Mouse (Mus musculus) lung, embryonic 15.5 days (tissue): ENCODE data around the gene Hspa2. TPM values are rescaled to one million over a fixed set of nuclear protein-coding genes. Genes with fewer than 3 reads are reported as not detected.
A peak's percentile ranks its signal among the peaks of the same experiment; 100 is the strongest.

Experiments
- ATAC-seq: fragments of 200-750 bp; cut with Nextera tagmentation; 2 replicates; pipeline ENCODE4 v1.8.0; 2017; ENCODE audit warnings: moderate number of reproducible peaks, borderline replicate concordance; ENCODE audit not compliant: low FRiP score, low TSS enrichment; ENCODE audit errors: extremely low read depth
- H3K27ac ChIP-seq: fragments of 300-500 bp; sonication (generic); 2 replicates; pipeline ENCODE4 v1.5.1; 2015; ENCODE audit warnings: moderate library complexity, mild to moderate bottlenecking, inconsistent platforms
- H3K27me3 ChIP-seq: fragments of 300-500 bp; sonication (generic); 2 replicates; pipeline ENCODE4 v1.6.1; 2015; ENCODE audit warnings: inconsistent platforms
- H3K36me3 ChIP-seq: fragments of 300-500 bp; sonication (generic); 2 replicates; pipeline ENCODE4 v1.6.1; 2015; ENCODE audit warnings: inconsistent platforms
- H3K4me1 ChIP-seq: fragments of 300-500 bp; sonication (generic); 2 replicates; pipeline ENCODE4 v1.6.1; 2015; ENCODE audit warnings: inconsistent platforms
- H3K4me2 ChIP-seq: fragments of 300-500 bp; sonication (generic); 2 replicates; pipeline ENCODE4 v1.6.1; 2015; ENCODE audit warnings: inconsistent platforms, mild to moderate bottlenecking, moderate library complexity
- H3K4me3 ChIP-seq: fragments of 300-500 bp; sonication (generic); 2 replicates; pipeline ENCODE4 v1.5.1; 2015; ENCODE audit warnings: mild to moderate bottlenecking, inconsistent platforms
- H3K9ac ChIP-seq: fragments of 300-500 bp; sonication (generic); 2 replicates; pipeline ENCODE4 v1.6.1; 2015; ENCODE audit warnings: inconsistent platforms
- H3K9me3 ChIP-seq: fragments of 300-500 bp; sonication (generic); 2 replicates; pipeline ENCODE4 v1.6.1; 2016; ENCODE audit warnings: inconsistent platforms
- WGBS: fragments of 180-500 bp; shearing (Covaris S2); methylation state at CpG from one replicate; pipeline ENCODE4 v1.1.7; 2015; 5-methylcytosine and 5-hydroxymethylcytosine counted together
- polyA plus RNA-seq: library from polyadenylated mRNA; unstranded; fragments of >200 nt; fragmentation: Nextera tagmentation; extraction: Ambion mirVana; gene quantifications from 2 replicates; pipeline ENCODE4 v1.2.1, GENCODE M21; 2015

Gene Hspa2
- polyA plus RNA-seq = 8.5 and 10.5 TPM in 2 replicates

DNA sequence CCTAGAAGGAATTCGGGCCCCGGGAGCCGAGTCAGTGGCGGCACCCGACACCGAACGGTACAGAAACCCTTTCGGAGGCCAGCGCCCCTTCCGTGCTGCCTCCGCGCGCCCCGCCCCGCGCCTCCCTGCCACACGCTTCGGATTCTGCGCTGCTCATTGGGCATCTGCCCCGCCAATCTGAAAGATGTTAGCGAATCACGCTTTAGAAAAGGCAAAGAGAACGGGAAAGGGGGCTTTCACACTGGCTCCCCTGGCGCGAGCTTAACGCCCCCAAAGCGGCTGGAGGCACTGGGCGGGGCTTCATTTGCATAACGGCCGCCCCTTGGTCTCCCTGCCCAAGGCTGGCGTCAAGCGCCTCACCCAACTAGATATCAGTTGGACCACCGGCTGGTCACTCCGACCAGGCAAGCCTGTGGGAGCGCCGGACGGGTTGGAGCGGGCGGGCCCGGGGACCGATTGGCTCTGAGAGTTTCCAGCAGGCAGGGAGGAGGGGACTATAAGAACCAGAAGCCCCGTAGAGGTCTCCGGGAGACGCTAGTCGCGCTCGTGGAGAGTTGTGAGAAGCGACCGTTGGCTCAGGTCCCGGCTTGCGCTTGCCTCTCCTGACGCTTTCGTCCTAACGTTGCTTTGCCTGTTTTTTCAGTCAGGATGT, at the start of gene Hspa2:
TSS of gene Hspa2 (plus strand) at position 291 of the 652 bp plus-strand sequence.
- 0% methylated on average over 54 of the region's 54 CpGs for WGBS
- Histone ChIP-seq H3K9ac (peak within 1 kb of the TSS; percentile 65), H3K9me3 (no peaks in the 10 kb centered on the region), H3K27ac (peak within 1 kb of the TSS; percentile 94), H3K4me2 (peak within 1 kb of the TSS; percentile 87), H3K4me1 (peaks cover 30% of the 10 kb centered on the region), H3K27me3 (peaks cover 33% of the 10 kb centered on the region), H3K4me3 (peak within 1 kb of the TSS; percentile 61), H3K36me3 (no peaks in the 10 kb centered on the region)
- peak; percentile 98 for ATAC-seq

DNA sequence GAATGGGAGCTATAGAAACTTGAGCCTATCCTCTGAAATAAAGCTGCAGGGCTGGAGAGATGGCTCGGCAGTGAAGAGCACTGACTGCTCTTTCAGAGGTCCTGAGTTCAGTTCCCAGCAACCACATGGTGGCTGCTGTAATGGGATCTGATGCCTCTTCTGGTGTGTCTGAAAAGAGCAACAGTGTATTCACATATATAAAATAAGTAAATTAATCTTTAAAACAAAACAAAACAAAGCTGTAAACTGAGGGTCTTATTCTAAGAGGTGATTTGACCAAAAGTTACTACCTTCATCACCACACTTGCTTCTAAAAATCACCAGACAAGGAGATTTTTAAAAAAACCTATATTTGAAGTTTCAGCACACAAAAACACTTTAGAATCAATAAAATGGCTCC, 43.1 kb upstream of the Hspa2 start:
- Histone ChIP-seq H3K4me1 (0 out of 2 replicates have a peak, but pooled peaks cover 2% of the 10 kb centered on the region), H3K4me2 (no peak overlapping the region), H3K9ac (no peak overlapping the region), H3K27me3 (no peaks in the 10 kb centered on the region), H3K27ac (no peak overlapping the region), H3K9me3 (no peaks in the 10 kb centered on the region), H3K36me3 (no peaks in the 10 kb centered on the region), H3K4me3 (no peak overlapping the region)
- 84% methylated on average over 1 of the region's 1 CpGs for WGBS
- no peak for ATAC-seq

DNA sequence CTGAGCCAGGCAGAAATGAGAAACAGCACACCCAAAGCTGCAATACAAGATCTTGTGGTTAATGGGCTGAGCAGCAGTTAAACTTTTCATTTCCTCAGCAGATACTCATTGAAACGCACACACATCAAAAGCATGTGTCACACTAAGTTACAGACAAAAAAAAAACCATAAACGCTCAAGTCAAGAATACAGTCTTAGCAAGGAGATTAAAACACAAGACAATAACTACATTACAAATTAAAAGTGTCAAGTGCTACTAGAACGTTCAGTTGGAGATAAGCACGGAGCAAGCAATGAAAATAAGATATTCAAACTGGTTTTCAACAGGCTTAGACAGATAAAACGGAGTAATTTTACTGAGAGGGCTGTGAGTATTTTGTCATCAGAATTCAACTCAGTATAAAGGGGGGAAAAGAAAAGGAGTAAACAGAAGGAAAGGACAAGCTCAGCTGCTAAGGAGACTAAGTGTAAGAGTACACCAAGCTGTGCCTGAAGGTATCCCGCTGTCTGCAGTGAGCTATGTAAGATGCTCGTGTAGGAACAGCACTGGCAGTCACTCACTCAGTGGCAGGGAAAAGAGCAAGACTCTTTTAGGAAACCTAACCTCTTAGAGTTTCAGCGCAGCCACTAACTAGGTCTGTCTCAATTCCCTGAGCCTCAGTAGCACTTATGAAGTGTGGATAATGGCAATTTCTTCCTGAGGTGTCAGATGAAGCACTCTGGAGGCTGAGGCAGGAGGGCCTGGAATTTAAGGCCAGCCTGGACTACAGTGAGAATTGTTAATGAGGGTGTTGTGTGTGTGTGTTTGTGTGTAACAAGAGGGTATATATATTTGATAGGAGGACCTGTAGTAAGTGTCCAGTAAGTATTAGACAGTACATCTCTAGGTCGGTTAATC, 42.3 kb upstream of the Hspa2 start:
- ATAC-seq = no peak
- Histone ChIP-seq H3K36me3 (no peaks in the 10 kb centered on the region), H3K9me3 (no peaks in the 10 kb centered on the region), H3K4me1 (0 out of 2 replicates have a peak, but pooled peaks cover 5% of the 10 kb centered on the region), H3K27me3 (no peaks in the 10 kb centered on the region), H3K4me2 (no peak overlapping the region), H3K27ac (no peak overlapping the region), H3K4me3 (no peak overlapping the region), H3K9ac (no peak overlapping the region)
- WGBS = 55% methylated on average over 9 of the region's 9 CpGs

DNA sequence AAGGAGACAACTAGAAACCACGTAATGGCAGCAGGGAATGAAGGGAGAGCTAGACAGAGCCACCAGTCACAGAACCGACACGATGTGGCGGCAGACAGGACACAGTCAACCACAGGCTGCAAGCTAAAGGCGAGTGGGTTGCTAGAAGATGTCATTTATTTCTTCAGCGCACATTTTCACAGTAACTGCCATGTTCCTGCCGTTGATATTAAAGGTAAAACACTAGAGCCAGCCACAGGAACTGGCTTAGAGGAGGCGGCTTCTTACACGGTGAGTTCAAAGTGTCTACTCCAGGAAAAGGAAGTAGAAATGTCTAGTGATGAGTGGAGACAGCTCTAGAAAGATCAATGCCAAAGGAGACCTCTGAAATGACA, 41.7 kb upstream of the Hspa2 start:
- Histone ChIP-seq H3K4me1 (peaks cover 9% of the 10 kb centered on the region), H3K4me3 (no peak overlapping the region), H3K27me3 (no peaks in the 10 kb centered on the region), H3K9me3 (no peaks in the 10 kb centered on the region), H3K27ac (no peak overlapping the region), H3K9ac (no peak overlapping the region), H3K36me3 (no peaks in the 10 kb centered on the region), H3K4me2 (no peak overlapping the region)
- 74% methylated on average over 9 of the region's 9 CpGs for WGBS
- ATAC-seq = no peak

DNA sequence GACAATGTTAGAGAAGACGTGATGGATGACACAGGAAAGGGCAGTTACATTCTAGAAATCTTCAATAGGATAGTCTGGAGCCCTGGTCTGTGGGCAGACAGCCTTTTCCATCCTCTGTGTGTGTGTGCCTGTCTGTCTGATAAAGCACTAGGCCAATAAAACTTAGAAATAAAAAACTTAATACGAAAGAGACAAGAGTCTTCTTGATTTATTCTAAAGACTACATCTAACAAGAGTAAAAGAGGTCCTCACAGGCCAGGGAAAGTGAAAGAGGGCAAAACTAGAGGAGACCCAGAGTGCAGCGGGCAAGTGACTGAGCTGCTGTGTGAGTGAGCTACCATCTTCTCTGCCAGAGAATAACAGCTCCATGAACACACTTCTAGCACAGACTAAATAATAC, 37.7 kb upstream of the Hspa2 start:
- H3K9me3 ChIP-seq = no peaks in the 10 kb centered on the region
- H3K27ac ChIP-seq = no peak overlapping the region
- 76% methylated on average over 3 of the region's 3 CpGs for WGBS
- no peak for ATAC-seq
- no peaks in the 10 kb centered on the region for H3K36me3 ChIP-seq
- no peak overlapping the region for H3K9ac ChIP-seq
- H3K4me1 ChIP-seq = peaks cover 23% of the 10 kb centered on the region
- H3K27me3 ChIP-seq = no peaks in the 10 kb centered on the region
- H3K4me2 ChIP-seq = no peak overlapping the region
- H3K4me3 ChIP-seq = no peak overlapping the region

DNA sequence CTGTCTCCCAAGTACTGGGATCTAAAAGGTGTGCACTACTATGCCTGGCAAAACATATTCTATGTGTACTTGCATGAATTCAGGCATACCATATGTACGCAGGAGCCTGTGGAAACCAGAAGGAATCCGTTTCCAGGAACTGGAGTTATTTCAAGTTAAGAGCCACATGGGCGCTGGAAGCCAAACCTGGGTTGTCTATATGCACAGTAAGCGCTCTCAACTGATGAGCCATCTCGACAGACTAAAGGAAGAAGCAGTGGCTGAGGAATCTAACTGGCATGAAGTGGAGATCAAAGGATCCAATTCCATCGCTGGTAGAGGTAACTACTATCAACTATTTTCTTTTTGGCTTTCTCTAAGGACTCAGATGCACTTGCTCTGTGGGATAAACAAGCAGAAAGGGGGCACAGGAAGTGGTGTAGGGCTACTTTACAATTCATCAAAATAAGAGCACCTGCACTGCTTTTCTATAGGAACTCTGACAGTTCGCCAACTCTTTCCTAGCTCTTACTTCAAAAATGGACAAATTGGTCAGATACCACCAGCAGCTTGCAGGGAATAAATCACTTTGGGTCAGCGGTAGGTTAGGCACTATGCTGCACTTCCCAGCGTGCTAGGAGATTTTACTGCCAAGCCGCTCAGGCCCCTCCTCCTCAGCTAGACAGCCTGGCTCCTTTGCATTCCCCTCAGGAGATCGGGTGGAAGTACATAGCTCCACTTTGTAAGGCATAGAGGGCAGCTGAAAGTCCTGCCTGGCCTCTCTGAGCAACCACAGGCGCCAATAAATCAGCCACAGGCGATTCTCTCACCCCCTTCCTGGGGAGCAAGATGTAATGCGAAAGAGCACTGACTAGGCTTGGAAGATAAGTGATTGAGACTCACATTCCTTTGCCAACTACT, 36.6 kb upstream of the Hspa2 start:
- Histone ChIP-seq H3K4me1 (peaks cover 31% of the 10 kb centered on the region), H3K36me3 (no peaks in the 10 kb centered on the region), H3K9ac (0 out of 2 replicates have a peak overlapping the region, but pooled peaks have one; percentile 7), H3K27ac (no peak overlapping the region), H3K9me3 (no peaks in the 10 kb centered on the region), H3K4me2 (peak overlapping the region; percentile 77), H3K4me3 (peak overlapping the region; percentile 4; the same call in 1 of the 2 replicates), H3K27me3 (no peaks in the 10 kb centered on the region)
- 21% methylated on average over 14 of the region's 14 CpGs for WGBS
- no peak for ATAC-seq

DNA sequence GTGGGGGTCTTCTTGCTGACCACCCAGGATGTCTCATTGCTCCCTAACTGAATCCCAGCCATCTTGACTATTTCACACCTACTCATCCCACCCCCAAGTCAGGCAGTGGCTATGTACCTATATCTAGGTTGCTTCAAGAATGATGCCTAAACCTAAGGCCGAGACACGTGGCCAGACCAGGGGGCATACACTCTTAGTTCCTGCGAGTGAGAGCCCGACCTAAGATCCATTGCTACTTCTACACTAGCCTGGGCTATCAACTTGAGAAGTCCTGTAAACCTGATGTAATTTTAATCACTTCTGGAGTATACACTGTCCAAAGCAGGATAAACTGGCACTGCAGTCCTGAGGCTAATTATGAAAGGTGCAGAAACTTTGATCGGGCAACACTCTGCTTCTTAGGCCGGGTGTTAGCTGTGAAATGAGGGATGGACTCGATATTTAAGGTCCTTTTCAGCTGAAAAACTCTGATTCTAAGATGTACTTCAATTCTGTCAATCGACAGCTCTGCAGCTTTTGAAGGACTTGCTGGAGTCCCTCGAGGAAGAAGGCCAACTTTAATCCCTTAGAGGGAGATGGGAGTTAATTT, 35.7 kb upstream of the Hspa2 start:
- H3K27ac ChIP-seq = peak overlapping the region; percentile 100; the same call in 1 of the 2 replicates
- H3K4me1 ChIP-seq = peaks cover 40% of the 10 kb centered on the region
- no peak for ATAC-seq
- no peaks in the 10 kb centered on the region for H3K9me3 ChIP-seq
- peak overlapping the region; percentile 100 for H3K9ac ChIP-seq
- 13% methylated on average over 9 of the region's 9 CpGs for whole genome bisulfite sequencing
- H3K36me3 ChIP-seq = no peaks in the 10 kb centered on the region
- H3K4me3 ChIP-seq = peak overlapping the region; percentile 95
- no peaks in the 10 kb centered on the region for H3K27me3 ChIP-seq
- peak overlapping the region; percentile 77 for H3K4me2 ChIP-seq

DNA sequence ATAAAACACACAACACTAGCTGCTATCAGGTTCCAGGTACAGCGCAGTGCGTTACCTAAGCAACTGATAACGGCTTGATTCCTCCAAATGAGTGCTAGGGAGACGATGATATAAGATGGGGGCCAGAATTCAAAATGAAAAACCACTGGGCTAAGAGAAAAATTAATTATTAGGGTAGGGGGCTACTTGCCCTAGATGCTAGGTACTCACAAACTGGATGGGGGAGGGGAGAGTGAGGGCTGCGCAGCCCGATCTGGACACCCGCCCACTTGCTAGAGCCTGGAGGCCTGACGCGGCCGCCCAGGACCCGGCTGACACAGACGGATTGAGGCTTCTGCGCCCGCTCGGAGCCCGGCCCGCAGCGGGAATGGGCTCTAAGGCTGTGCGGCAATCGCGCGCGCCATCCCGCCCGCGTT, 35.2 kb upstream of the Hspa2 start:
- Histone ChIP-seq H3K36me3 (no peaks in the 10 kb centered on the region), H3K27me3 (no peaks in the 10 kb centered on the region), H3K9ac (peak overlapping the region; percentile 100), H3K4me3 (peak overlapping the region; percentile 95), H3K27ac (peak overlapping the region; percentile 100), H3K9me3 (no peaks in the 10 kb centered on the region), H3K4me2 (peak overlapping the region; percentile 77), H3K4me1 (peaks cover 40% of the 10 kb centered on the region)
- WGBS = under 1% methylated on average over 21 of the region's 26 CpGs
- ATAC-seq = peak; percentile 29

DNA sequence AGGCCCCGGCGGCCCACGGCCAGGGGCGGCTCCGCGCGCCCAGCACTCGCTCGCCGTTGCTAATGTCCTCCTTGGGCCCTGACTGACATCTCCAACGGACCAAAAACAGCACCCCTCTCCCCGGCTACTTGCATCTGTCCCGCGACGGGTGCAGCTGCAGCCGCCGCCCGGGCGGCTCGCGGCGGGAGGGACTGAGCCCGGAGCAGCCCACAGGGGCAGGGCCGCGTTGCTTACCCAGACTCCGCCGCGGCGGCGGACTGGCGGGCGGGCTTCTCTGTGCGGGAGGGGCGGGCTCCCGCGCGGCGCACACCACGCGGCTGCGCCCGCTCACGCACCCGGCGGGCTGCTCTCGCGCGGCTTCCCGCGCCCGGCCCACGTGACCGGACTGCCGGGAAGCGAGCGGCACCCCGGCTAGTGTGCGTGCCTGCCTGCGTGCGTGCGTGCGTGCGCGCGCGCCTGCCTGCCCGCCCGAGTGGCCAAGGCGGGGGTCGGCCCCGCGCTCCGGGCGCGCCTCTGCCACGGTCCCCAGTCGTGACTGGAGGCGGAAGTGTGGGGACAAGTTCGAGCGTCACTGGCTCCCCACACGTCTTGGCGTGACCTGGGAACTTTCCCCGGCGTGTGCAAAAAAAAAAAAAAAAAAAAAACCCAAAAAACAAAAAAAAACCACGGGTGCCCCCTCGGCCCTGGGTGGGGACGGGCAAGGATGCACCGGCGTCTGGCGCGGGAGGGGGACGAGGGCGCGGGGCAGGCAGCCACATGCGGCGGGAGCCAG, 34.6 kb upstream of the Hspa2 start, which contains the start of gene Zbtb25:
TSS of gene Zbtb25 (minus strand) at position 397 of the 772 bp plus-strand sequence.
- Histone ChIP-seq H3K9me3 (no peaks in the 10 kb centered on the region), H3K4me2 (peak within 1 kb of the TSS; percentile 77), H3K36me3 (no peaks in the 10 kb centered on the region), H3K4me3 (peak within 1 kb of the TSS; percentile 95), H3K27ac (peak within 1 kb of the TSS; percentile 100), H3K27me3 (no peaks in the 10 kb centered on the region), H3K9ac (peak within 1 kb of the TSS; percentile 100), H3K4me1 (peaks cover 46% of the 10 kb centered on the region)
- peak; percentile 78 for ATAC-seq
- WGBS = under 1% methylated on average over 93 of the region's 96 CpGs

DNA sequence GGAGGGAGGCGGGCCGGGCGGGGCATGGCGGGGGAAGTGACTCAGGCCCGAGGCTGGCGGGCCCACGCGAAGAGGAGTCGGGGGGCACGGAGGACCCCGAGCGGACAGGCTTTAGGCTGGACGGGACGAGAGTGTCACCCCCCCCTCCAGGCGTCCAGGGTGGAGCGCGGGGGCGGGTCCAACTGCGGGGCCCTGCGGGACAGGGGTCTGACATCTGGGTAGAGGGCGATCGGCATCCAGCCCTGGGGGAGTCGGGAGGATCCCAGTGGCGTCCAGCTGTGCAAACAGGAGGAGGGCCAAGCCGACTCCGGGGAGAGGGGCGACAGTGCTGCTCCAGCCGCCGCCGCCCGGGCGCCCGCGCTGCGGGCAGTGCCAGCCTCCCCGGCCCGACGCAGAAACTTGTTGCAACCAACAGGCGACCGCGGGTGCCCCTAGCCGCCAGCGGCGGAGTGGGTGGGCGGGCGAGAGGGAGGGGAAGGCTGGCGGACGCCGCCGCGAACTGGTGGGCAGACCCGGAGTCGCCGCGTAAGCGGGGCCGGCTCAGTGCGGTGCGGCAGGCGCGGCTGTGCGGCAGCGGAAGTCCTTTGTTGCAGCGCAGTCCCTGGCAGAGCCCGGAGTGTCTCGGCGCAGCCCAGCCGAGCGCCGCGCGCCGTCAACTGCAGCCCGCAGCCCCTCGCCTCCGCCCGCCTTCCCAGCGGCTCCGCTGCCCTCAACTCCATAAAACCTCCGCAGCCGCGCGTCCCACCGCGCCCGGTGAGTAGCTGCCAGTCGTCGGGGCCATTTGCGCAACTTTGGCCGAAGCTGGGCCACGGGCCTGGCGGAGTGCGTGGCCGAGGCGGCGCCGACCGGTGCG, 33.8 kb upstream of the Hspa2 start, which contains the start of gene Zbtb1:
TSS of gene Zbtb1 (plus strand) at position 289 of the 853 bp plus-strand sequence.
- Histone ChIP-seq H3K27ac (peak within 1 kb of the TSS; percentile 100), H3K9me3 (no peaks in the 10 kb centered on the region), H3K27me3 (no peaks in the 10 kb centered on the region), H3K4me1 (peaks cover 47% of the 10 kb centered on the region), H3K36me3 (no peaks in the 10 kb centered on the region), H3K4me3 (peak within 1 kb of the TSS; percentile 95), H3K4me2 (peak within 1 kb of the TSS; percentile 77), H3K9ac (peak within 1 kb of the TSS; percentile 100)
- ATAC-seq = peak; percentile 69
- WGBS = under 1% methylated on average over 68 of the region's 99 CpGs
